ENCODE assay signal across 8 mouse cellular contexts in genomic region chr3:101572174-101572626, GRCm38 (mm10). TPM values are rescaled to one million over a fixed set of nuclear protein-coding genes. Genes with fewer than 3 reads are reported as not detected.
DNase-seq lines count a peak whose midpoint lies in the region; ATAC-seq lines count a peak whose summit lies in the region.

No protein-coding gene starts in this region.

- 40% methylated on average over 7 of the region's 7 CpGs for WGBS in embryonic facial prominence, embryonic 10.5 days
- WGBS in limb, embryonic 10.5 days, result 69% methylated on average over 7 of the region's 7 CpGs

- no peaks in the 10 kb centered on the region for H3K27me3 ChIP-seq in embryonic facial prominence, embryonic 10.5 days (replicated peaks; ENCODE audit: low read depth, poor library complexity, severe bottlenecking)
- no peaks in the 10 kb centered on the region for H3K27me3 ChIP-seq in limb, embryonic 10.5 days (ENCODE audit: low read depth, poor library complexity, severe bottlenecking)

- H3K36me3 ChIP-seq in embryonic facial prominence, embryonic 10.5 days (replicated peaks), result peaks cover 32% of the 10 kb centered on the region
- peaks cover 32% of the 10 kb centered on the region for H3K36me3 ChIP-seq in limb, embryonic 10.5 days

- H3K27ac ChIP-seq in embryonic facial prominence, embryonic 10.5 days (replicated peaks), result peak overlapping the region; percentile 36
- peak overlapping the region; percentile 54 for H3K27ac ChIP-seq in limb, embryonic 10.5 days

- peak; percentile 45 to 58 for DNase-seq in cerebellum, postnatal 10 days
- peak; percentile 61 for DNase-seq in embryonic facial prominence, embryonic 10.5 days (ENCODE audit: low spot score)
- DNase-seq in heart, postnatal 10 days, result peak; percentile 61 to 62
- no peak for DNase-seq in limb, embryonic 10.5 days (ENCODE audit: low spot score)
- DNase-seq in thymus, postnatal 0 days (ENCODE audit: low spot score), result no peak
- no peak for DNase-seq in spleen, postnatal 4 days (ENCODE audit: low spot score in 2 of 2)
- DNase-seq in right cerebral cortex, adult 2 months (ENCODE audit: low spot score in 2 of 2), result no peak

- H3K4me3 ChIP-seq in embryonic facial prominence, embryonic 10.5 days, result no peak overlapping the region
- no peak overlapping the region for H3K4me3 ChIP-seq in limb, embryonic 10.5 days

- H3K4me1 ChIP-seq in embryonic facial prominence, embryonic 10.5 days, result peaks cover 28% of the 10 kb centered on the region
- peaks cover 28% of the 10 kb centered on the region for H3K4me1 ChIP-seq in limb, embryonic 10.5 days

- intact Hi-C loops in heart, postnatal 10 days (cut with DNase I), result no loop called here

- ATAC-seq in cerebellum, adult (ENCODE audit: insufficient number of reproducible peaks, low FRiP score, low TSS enrichment), result no peak

- peaks cover 4% of the 10 kb centered on the region; the same call in 1 of the 2 replicates for H3K9me3 ChIP-seq in embryonic facial prominence, embryonic 10.5 days
- H3K9me3 ChIP-seq in limb, embryonic 10.5 days (replicated peaks), result no peaks in the 10 kb centered on the region

RNA-seq across cellular contexts. Expression of gene Atp1a1, which starts 32.3 kb away (rescaled TPM):
- polyA plus RNA-seq in embryonic facial prominence, embryonic 10.5 days (2016; fragmentation: Nextera tagmentation; extraction: Ambion mirVana), result 38.4 and 45.5 TPM in 2 replicates
- 1,000 to 10,000 TPM in 1 of 2 experiments, 100 to 1,000 TPM in 1; 897 to 1,002 TPM for total RNA-seq in heart, postnatal 10 days (2021)
- polyA plus RNA-seq in limb, embryonic 10.5 days (2016; fragmentation: Nextera tagmentation; extraction: Ambion mirVana), result 47.7 and 53.7 TPM in 2 replicates
- 106 and 112 TPM in 2 replicates for polyA plus RNA-seq in thymus, postnatal 0 days (2015; fragmentation: Nextera tagmentation; extraction: Ambion mirVana)

Comparison
In these comparisons a context has a peak if more than half of its experiments do, and no peak if none do; other contexts are left out.
1. DNase-seq: peak in cerebellum, postnatal 10 days (2 of 2), embryonic facial prominence, embryonic 10.5 days (single experiment) and heart, postnatal 10 days (2 of 2); none in limb, embryonic 10.5 days (single experiment), thymus, postnatal 0 days (single experiment), spleen, postnatal 4 days (0 of 2) and right cerebral cortex, adult 2 months (0 of 2).